Comparison of ENCODE assay signal across 13 mouse cellular contexts in the genomic region with DNA sequence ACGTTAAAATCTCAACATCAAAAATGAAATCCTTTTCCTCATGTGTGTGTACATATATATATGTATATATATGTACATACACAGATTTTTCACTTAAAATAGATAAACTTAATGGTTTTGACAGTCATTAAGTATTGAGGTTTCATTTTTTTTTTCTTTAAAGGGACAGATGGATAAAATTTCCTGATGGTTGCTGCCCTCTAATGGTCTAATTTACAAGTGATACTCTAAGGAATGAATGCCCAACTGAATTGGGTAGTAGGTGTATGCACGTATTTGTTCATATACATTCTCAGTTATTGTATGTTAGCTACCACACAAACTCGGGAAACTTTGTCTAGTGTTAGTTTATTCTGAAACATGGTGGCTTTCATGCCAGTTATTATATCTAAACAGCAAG. TPM values are rescaled to one million over a fixed set of nuclear protein-coding genes. Genes with fewer than 3 reads are reported as not detected.
DNase-seq lines count a peak whose midpoint lies in the region; ATAC-seq lines count a peak whose summit lies in the region.
"Had no signal": no experiment of that assay in that cellular context is flagged by ENCODE, and none has a peak within 500 bp of the region (broad histone marks: within the 10 kb centered on the region; RNA-seq: fewer than 3 reads in every experiment).

No protein-coding gene starts in this region.

- no peaks in the 10 kb centered on the region for H3K4me1 ChIP-seq in hindbrain, embryonic 14.5 days (replicated peaks; ENCODE audit: control insufficient read depth, insufficient read depth, low read length)
- H3K4me1 ChIP-seq in hindbrain, embryonic 13.5 days (replicated peaks) = no peaks in the 10 kb centered on the region
- H3K4me1 ChIP-seq: heart, embryonic 15.5 days; liver, embryonic 13.5 days had no signal

- H3K9me3 ChIP-seq in hindbrain, embryonic 14.5 days (ENCODE audit: control insufficient read depth, low read length) = no peaks in the 10 kb centered on the region
- H3K9me3 ChIP-seq in hindbrain, embryonic 13.5 days = no peaks in the 10 kb centered on the region
- H3K9me3 ChIP-seq: heart, embryonic 15.5 days; liver, embryonic 13.5 days had no signal

- 49% methylated on average over 3 of the region's 3 CpGs for WGBS in hindbrain, embryonic 14.5 days
- WGBS in hindbrain, embryonic 13.5 days = 45% methylated on average over 3 of the region's 3 CpGs

- no peak for ATAC-seq in hindbrain, embryonic 14.5 days (ENCODE audit: low FRiP score)
- ATAC-seq in hindbrain, embryonic 13.5 days (ENCODE audit: low FRiP score) = no peak

- no peaks in the 10 kb centered on the region for H3K27me3 ChIP-seq in hindbrain, embryonic 14.5 days (ENCODE audit: control insufficient read depth, insufficient read depth, low read length)
- H3K27me3 ChIP-seq in hindbrain, embryonic 13.5 days = no peaks in the 10 kb centered on the region
- H3K27me3 ChIP-seq: heart, embryonic 15.5 days; liver, embryonic 13.5 days had no signal

- no peak overlapping the region for H3K27ac ChIP-seq in hindbrain, embryonic 14.5 days
- H3K27ac ChIP-seq in hindbrain, embryonic 13.5 days = no peak overlapping the region
- H3K27ac ChIP-seq: heart, embryonic 15.5 days; liver, embryonic 13.5 days had no signal

- peak; percentile 64 for DNase-seq in hindbrain, embryonic 14.5 days (ENCODE audit: low spot score)
- DNase-seq in lung, postnatal 25 days (ENCODE audit: low spot score) = peak; percentile 6
- DNase-seq in lung, postnatal 10 days = no peak
- DNase-seq in adipocyte (ENCODE audit: low spot score) = peak; percentile 55
- peak; percentile 22 for DNase-seq in retina, postnatal 1 day
- DNase-seq in neural tube, embryonic 10.5 days (ENCODE audit: extremely low spot score, low spot score) = no peak
- DNase-seq: liver, embryonic 13.5 days; right cerebral cortex, postnatal 4 days; thymus, postnatal 36 days had no signal

- H3K9ac ChIP-seq in hindbrain, embryonic 14.5 days = no peak overlapping the region
- no peak overlapping the region for H3K9ac ChIP-seq in hindbrain, embryonic 13.5 days
- H3K9ac ChIP-seq: heart, embryonic 15.5 days; liver, embryonic 13.5 days had no signal

- H3K4me3 ChIP-seq in hindbrain, embryonic 14.5 days (replicated peaks; ENCODE audit: low read length) = no peak overlapping the region
- no peak overlapping the region for H3K4me3 ChIP-seq in hindbrain, embryonic 13.5 days
- H3K4me3 ChIP-seq: heart, embryonic 15.5 days; liver, embryonic 13.5 days; myocyte had no signal

- no peak overlapping the region for H3K4me2 ChIP-seq in hindbrain, embryonic 14.5 days (replicated peaks)
- no peak overlapping the region for H3K4me2 ChIP-seq in hindbrain, embryonic 13.5 days
- H3K4me2 ChIP-seq: heart, embryonic 15.5 days; liver, embryonic 13.5 days had no signal

- H3K36me3 ChIP-seq in hindbrain, embryonic 14.5 days (replicated peaks; ENCODE audit: control insufficient read depth, insufficient read depth) = no peaks in the 10 kb centered on the region
- H3K36me3 ChIP-seq in hindbrain, embryonic 13.5 days = no peaks in the 10 kb centered on the region
- H3K36me3 ChIP-seq: heart, embryonic 15.5 days; liver, embryonic 13.5 days had no signal

RNA-seq across cellular contexts. Expression of a gene that starts 15.4 kb away (rescaled TPM):
- polyA plus RNA-seq in hindbrain, embryonic 14.5 days (2014; fragmentation: Nextera tagmentation; extraction: Ambion mirVana) = 0.14 and 0.24 TPM in 2 replicates
- polyA plus RNA-seq in hindbrain, embryonic 13.5 days (2015; fragmentation: Nextera tagmentation; extraction: Ambion mirVana) = 0.08 and 0.12 TPM in 2 replicates
- polyA plus RNA-seq: forebrain, embryonic 11.5 days; liver, embryonic 13.5 days had no signal

Comparison
In these comparisons a context has a peak if more than half of its experiments do, and no peak if none do; other contexts are left out.
1. DNase-seq: peak in hindbrain, embryonic 14.5 days (single experiment), lung, postnatal 25 days (single experiment), adipocyte (single experiment) and retina, postnatal 1 day (single experiment); none in lung, postnatal 10 days (single experiment) and neural tube, embryonic 10.5 days (single experiment).